Mouse (Mus musculus) liver, adult 2 months (tissue): ENCODE measurements at regions not wholly inside any gene's neighbourhood (a gene's known extent, or its start where the extent isn't known, plus 50 kb on each side); places are given as distances from the start of the nearest gene placed in this dataset.

ENCODE experiments used
- CTCF ChIP-seq: fragments of 200-500 bp; IDR thresholded peaks from 2 replicates; pipeline ENCODE4 v1.5.1; 2011; ENCODE audit warnings: low read depth, low read length, control low read depth
- POLR2A ChIP-seq: fragments of 200-500 bp; IDR thresholded peaks from 2 replicates; pipeline ENCODE4 v1.6.1; 2011; ENCODE audit warnings: low read length, control low read depth; ENCODE audit not compliant: insufficient read depth; ENCODE audit errors: extremely low read depth

- TF ChIP-seq POLR2A (no peak), CTCF (no peak)
Observed at GRCm38 (mm10) chr9:61819836-61820235, 94.5 kb downstream of the Rplp1 start.
